In the genomic region with DNA sequence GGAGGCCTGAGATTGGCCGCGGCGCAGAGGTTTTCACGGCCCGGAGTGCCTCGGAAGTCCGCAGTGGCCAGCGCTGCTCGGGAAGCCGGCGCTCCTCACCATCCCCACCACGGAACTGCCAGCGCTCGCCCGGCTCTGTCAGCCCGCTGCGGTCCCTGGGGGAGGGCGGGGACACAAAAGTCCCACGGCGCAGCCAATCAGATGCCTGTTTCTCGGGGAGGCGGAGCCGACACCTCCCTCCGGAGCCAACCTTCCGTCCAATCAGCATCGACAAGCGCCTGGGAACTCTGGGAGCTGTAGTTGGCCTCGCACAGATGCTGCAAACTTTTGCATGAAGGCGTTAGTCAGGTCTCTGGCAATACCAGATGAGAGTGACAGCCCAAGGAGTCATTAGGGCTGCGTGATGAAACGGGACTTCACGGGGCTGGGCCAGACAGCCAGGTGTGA, we compare ENCODE assay signal across 8 mouse cellular contexts. TPM values are rescaled to one million over a fixed set of nuclear protein-coding genes. Genes with fewer than 3 reads are reported as not detected.
DNase-seq lines count a peak whose midpoint lies in the region; ATAC-seq lines count a peak whose summit lies in the region.

A gene (minus strand): TSS at position 150 of the 447 bp plus-strand sequence.

- H3K9me3 ChIP-seq in hindbrain, embryonic 16.5 days (ENCODE audit: control insufficient read depth, low read length), result no peaks in the 10 kb centered on the region

- peaks cover 3% of the 10 kb centered on the region; the same call in 1 of the 2 replicates for H3K27me3 ChIP-seq in hindbrain, embryonic 16.5 days (replicated peaks; ENCODE audit: control insufficient read depth, insufficient read depth, low read length)

- peak within 1 kb of the TSS; percentile 81 for H3K4me2 ChIP-seq in hindbrain, embryonic 16.5 days (ENCODE audit: low read length)

- peak; percentile 95 for ATAC-seq in hindbrain, embryonic 16.5 days

- H3K4me1 ChIP-seq in hindbrain, embryonic 16.5 days (ENCODE audit: control insufficient read depth, insufficient read depth, low read depth, low read length), result peaks cover 10% of the 10 kb centered on the region

- peak within 1 kb of the TSS; percentile 77 for H3K27ac ChIP-seq in hindbrain, embryonic 16.5 days (ENCODE audit: low read depth, low read length)
- H3K27ac ChIP-seq in macrophage, result peak within 1 kb of the TSS; percentile 73

- WGBS in hindbrain, embryonic 16.5 days, result under 1% methylated on average over 32 of the region's 32 CpGs
- under 1% methylated on average over 31 of the region's 32 CpGs for WGBS in macrophage (ENCODE audit: missing documents)

- H3K36me3 ChIP-seq in hindbrain, embryonic 16.5 days (ENCODE audit: control insufficient read depth, insufficient read depth, low read length), result no peaks in the 10 kb centered on the region
- H3K36me3 ChIP-seq in macrophage (ENCODE audit: inconsistent target), result no peaks in the 10 kb centered on the region

- peaks cover 46% of the 10 kb centered on the region for H3K79me2 ChIP-seq in macrophage (ENCODE audit: inconsistent target)

- H3K9ac ChIP-seq in hindbrain, embryonic 16.5 days (ENCODE audit: low read depth, low read length), result peak within 1 kb of the TSS; percentile 79

- peak within 1 kb of the TSS; percentile 71 for H3K4me3 ChIP-seq in hindbrain, embryonic 16.5 days (ENCODE audit: low read length)
- H3K4me3 ChIP-seq in macrophage (ENCODE audit: inconsistent target), result peak within 1 kb of the TSS; percentile 93

- DNase-seq in WW6 (ENCODE audit: low read depth, low spot score), result peak; percentile 86
- DNase-seq in cerebellum, postnatal 4 days (ENCODE audit: low spot score in 2 of 2), result peak; percentile 90 to 95
- peak; percentile 98 for DNase-seq in gastrocnemius, adult 18-20 months (ENCODE audit: low spot score)
- peak; percentile 97 to 98 for DNase-seq in left cerebral cortex, adult 18-20 months (ENCODE audit: low spot score in 2 of 2)
- peak; percentile 99 for DNase-seq in right cerebral cortex, adult 18-20 months
- peak; percentile 83 for DNase-seq in urinary bladder, postnatal 10 days (ENCODE audit: low spot score)

RNA-seq across cellular contexts. Expression of the gene that starts here (rescaled TPM):
- total RNA-seq in gastrocnemius, adult 18-20 months (2021), result 1 to 10 TPM; 2.1 to 2.5 TPM
- polyA plus RNA-seq in hindbrain, embryonic 16.5 days (2015; fragmentation: Nextera tagmentation; extraction: Ambion mirVana), result 13.3 and 14.6 TPM in 2 replicates
- total RNA-seq in left cerebral cortex, adult 18-20 months (2021), result 10 to 100 TPM; 10.6 to 11.4 TPM
- 10 to 100 TPM in 16 of 26 experiments, 1 to 10 TPM in 10; 1.3 to 25.9 (median 11.4) TPM for total RNA-seq in macrophage (2018; cell fraction: chromatin; rRNA removed)
- 10 to 100 TPM in 23 of 26 experiments, 1 to 10 TPM in 3; 3.5 to 45.1 (median 25.7) TPM for total RNA-seq in macrophage (2018; cell fraction: cytosol; rRNA removed)
- 10 to 100 TPM in 21 of 26 experiments, 1 to 10 TPM in 5; 3.2 to 47.9 (median 22.7) TPM for total RNA-seq in macrophage (2018; cell fraction: nucleus; rRNA removed)
- polyA plus RNA-seq in macrophage (2018), result 12.3 to 18.2 TPM (median 13.4 TPM) in 3 replicates

Comparison
In these comparisons a context has a peak if more than half of its experiments do, and no peak if none do; other contexts are left out.
1. Peak in every context shown above with its lines: DNase-seq, ATAC-seq, H3K4me3 ChIP-seq and H3K27ac ChIP-seq.